Mouse (Mus musculus) forebrain, embryonic 13.5 days (tissue): ENCODE measurements around the gene Nfatc3. TPM values are rescaled to one million over a fixed set of nuclear protein-coding genes. Genes with fewer than 3 reads are reported as not detected.

Experiments
- ATAC-seq: fragments of 200-750 bp; cut with Nextera tagmentation; 2 replicates; pipeline ENCODE4 v1.8.0; 2017
- H3K27ac ChIP-seq: fragments of 300-500 bp; sonication (generic); 2 replicates; pipeline ENCODE4 v1.5.1; 2015; ENCODE audit warnings: inconsistent platforms, mild to moderate bottlenecking, moderate library complexity
- H3K27me3 ChIP-seq: fragments of 300-500 bp; sonication (generic); 2 replicates; pipeline ENCODE4 v1.6.1; 2015; ENCODE audit warnings: mild to moderate bottlenecking, inconsistent platforms
- H3K36me3 ChIP-seq: fragments of 300-500 bp; sonication (generic); 2 replicates; pipeline ENCODE4 v1.6.1; 2015; ENCODE audit warnings: mild to moderate bottlenecking, inconsistent platforms; ENCODE audit not compliant: poor library complexity, severe bottlenecking
- H3K4me1 ChIP-seq: fragments of 300-500 bp; sonication (generic); 2 replicates; pipeline ENCODE4 v1.6.1; 2015; ENCODE audit warnings: inconsistent platforms
- H3K4me2 ChIP-seq: fragments of 300-500 bp; sonication (generic); 2 replicates; pipeline ENCODE4 v1.6.1; 2015; ENCODE audit warnings: inconsistent platforms, mild to moderate bottlenecking, moderate library complexity
- H3K4me3 ChIP-seq: fragments of 300-500 bp; sonication (generic); 2 replicates; pipeline ENCODE4 v1.5.1; 2015; ENCODE audit warnings: mild to moderate bottlenecking, inconsistent platforms
- H3K9ac ChIP-seq: fragments of 300-500 bp; sonication (generic); 2 replicates; pipeline ENCODE4 v1.6.1; 2015; ENCODE audit warnings: mild to moderate bottlenecking, inconsistent platforms
- H3K9me3 ChIP-seq: fragments of 300-500 bp; sonication (generic); replicated peaks from 2 replicates; pipeline ENCODE4 v1.6.1; 2016; ENCODE audit warnings: inconsistent platforms
- WGBS: fragments of 180-500 bp; shearing (Covaris S2); methylation state at CpG from one replicate; pipeline ENCODE4 v1.1.7; 2015; 5-methylcytosine and 5-hydroxymethylcytosine counted together
- polyA plus RNA-seq: library from polyadenylated mRNA; unstranded; fragments of >200 nt; fragmentation: Nextera tagmentation; extraction: Ambion mirVana; gene quantifications from 2 replicates; pipeline ENCODE4 v1.2.1, GENCODE M21; 2015

The Nfatc3 gene
- polyA plus RNA-seq, 1 experiment from 2014 or later = 5.2 TPM

- Histone ChIP-seq H3K4me1 (peaks cover 32% of the 10 kb centered on the region), H3K9ac (no peak overlapping the region), H3K27me3 (no peaks in the 10 kb centered on the region), H3K36me3 (no peaks in the 10 kb centered on the region), H3K27ac (no peak overlapping the region), H3K9me3 (no peaks in the 10 kb centered on the region), H3K4me2 (peak overlapping the region; percentile 72), H3K4me3 (0 out of 2 replicates have a peak overlapping the region, but pooled peaks have one; percentile 89)
- ATAC-seq = no peak
- WGBS = 94% methylated on average over 6 of the region's 6 CpGs
Measured at GRCm38 (mm10) chr8:106061686-106062085, 3.0 kb downstream of the Nfatc3 start.

- 97% methylated on average over 7 of the region's 7 CpGs for WGBS
- H3K36me3 ChIP-seq = no peaks in the 10 kb centered on the region
- no peak overlapping the region for H3K4me2 ChIP-seq
- H3K9ac ChIP-seq = no peak overlapping the region
- ATAC-seq = no peak
- H3K27ac ChIP-seq = no peak overlapping the region
- no peak overlapping the region for H3K4me3 ChIP-seq
- no peaks in the 10 kb centered on the region for H3K9me3 ChIP-seq
- H3K4me1 ChIP-seq = peaks cover 32% of the 10 kb centered on the region
- H3K27me3 ChIP-seq = no peaks in the 10 kb centered on the region
Measured at GRCm38 (mm10) chr8:106063046-106063445, 4.4 kb downstream of the Nfatc3 start.

DNA sequence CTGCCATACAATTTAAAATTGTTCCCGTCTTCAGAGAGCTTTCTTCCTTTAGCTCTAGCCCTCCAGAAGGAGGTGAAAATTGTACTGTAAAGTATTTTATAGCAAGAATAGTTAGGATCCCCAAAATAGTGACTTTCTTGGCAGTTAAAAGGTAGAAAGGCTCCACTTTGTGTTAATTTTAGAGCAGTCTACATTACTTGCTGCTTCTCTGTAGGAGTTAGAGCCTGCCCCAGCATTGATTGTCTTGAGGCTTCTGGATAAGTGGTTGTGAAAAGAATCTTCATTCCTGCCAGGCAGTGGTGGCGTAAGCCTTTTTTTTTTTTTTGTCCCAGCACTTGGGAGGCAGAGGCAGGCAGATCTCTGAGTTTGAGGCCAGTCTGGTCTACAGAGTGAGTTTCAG is 8.1 kb downstream of the Nfatc3 start:
- no peak overlapping the region for H3K4me2 ChIP-seq
- no peaks in the 10 kb centered on the region for H3K9me3 ChIP-seq
- H3K4me1 ChIP-seq = peaks cover 8% of the 10 kb centered on the region
- 92% methylated on average over 2 of the region's 2 CpGs for WGBS
- no peaks in the 10 kb centered on the region for H3K36me3 ChIP-seq
- no peak overlapping the region for H3K27ac ChIP-seq
- ATAC-seq = no peak
- H3K9ac ChIP-seq = no peak overlapping the region
- H3K4me3 ChIP-seq = no peak overlapping the region
- H3K27me3 ChIP-seq = no peaks in the 10 kb centered on the region

GRCm38 (mm10) chr8:106069565-106069964 is 10.9 kb downstream of the Nfatc3 start:
- WGBS = 80% methylated on average over 1 of the region's 1 CpGs

DNA sequence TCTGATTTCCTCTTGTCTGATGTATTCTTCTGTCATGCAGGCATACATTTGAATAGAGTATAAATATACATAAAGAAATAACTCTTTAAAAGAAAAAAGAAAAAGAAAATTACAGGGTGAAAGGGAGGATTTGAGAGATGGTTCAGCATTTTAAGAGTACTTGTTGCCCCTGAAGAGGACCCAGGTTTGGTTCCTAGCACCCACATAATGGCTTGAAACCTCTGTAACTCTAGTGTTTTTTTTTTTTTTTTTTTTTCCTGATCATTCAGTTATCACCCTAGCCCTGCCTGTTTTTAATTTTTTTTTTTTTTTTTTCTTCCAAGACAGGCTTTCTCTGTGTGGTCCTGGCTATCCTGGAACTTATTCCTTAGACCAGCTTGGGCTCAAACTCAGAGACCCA is 13.5 kb downstream of the Nfatc3 start:
- H3K27me3 ChIP-seq = no peaks in the 10 kb centered on the region
- H3K9ac ChIP-seq = no peak overlapping the region
- ATAC-seq = no peak
- no peak overlapping the region for H3K4me3 ChIP-seq
- no peaks in the 10 kb centered on the region for H3K9me3 ChIP-seq
- no peak overlapping the region for H3K27ac ChIP-seq
- no peak overlapping the region for H3K4me2 ChIP-seq
- H3K36me3 ChIP-seq = no peaks in the 10 kb centered on the region
- no peaks in the 10 kb centered on the region for H3K4me1 ChIP-seq

More at GRCm38 (mm10) chr8:106069565-106069964, 10.9 kb downstream of the Nfatc3 start:
- no peak overlapping the region for H3K27ac ChIP-seq
- no peaks in the 10 kb centered on the region for H3K9me3 ChIP-seq
- H3K36me3 ChIP-seq = no peaks in the 10 kb centered on the region
- H3K27me3 ChIP-seq = no peaks in the 10 kb centered on the region
- no peaks in the 10 kb centered on the region for H3K4me1 ChIP-seq
- H3K4me3 ChIP-seq = no peak overlapping the region
- H3K4me2 ChIP-seq = no peak overlapping the region
- H3K9ac ChIP-seq = no peak overlapping the region
- no peak for ATAC-seq

DNA sequence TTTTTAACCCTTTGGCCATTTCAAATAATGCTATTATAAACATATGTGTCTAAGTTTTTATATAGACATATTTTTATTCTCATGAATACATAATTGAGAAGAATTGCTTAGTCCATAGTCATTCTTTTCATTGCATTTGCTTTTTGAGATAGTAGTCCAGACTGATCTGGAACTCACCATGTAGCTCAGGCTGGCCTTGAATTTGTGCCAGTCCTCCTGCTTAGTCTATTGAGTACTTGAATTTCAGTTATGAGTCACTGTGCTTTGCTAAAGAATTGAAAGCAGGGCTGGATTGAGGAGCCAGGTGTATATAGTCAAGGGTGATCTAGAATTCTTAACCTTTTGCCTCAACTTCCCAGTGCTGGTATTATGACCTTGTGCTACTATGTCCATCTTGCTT is 15.6 kb downstream of the Nfatc3 start:
- ATAC-seq = no peak
- H3K9ac ChIP-seq = no peak overlapping the region
- no peaks in the 10 kb centered on the region for H3K9me3 ChIP-seq

GRCm38 (mm10) chr8:106074659-106075058 is 16.0 kb downstream of the Nfatc3 start:
- Histone ChIP-seq H3K27me3 (no peaks in the 10 kb centered on the region), H3K9me3 (no peaks in the 10 kb centered on the region), H3K36me3 (peaks cover 12% of the 10 kb centered on the region), H3K4me1 (no peaks in the 10 kb centered on the region), H3K9ac (no peak overlapping the region), H3K4me2 (no peak overlapping the region), H3K27ac (no peak overlapping the region), H3K4me3 (no peak overlapping the region)
- 91% methylated on average over 1 of the region's 1 CpGs for WGBS
- no peak; the same call in 1 of the 2 replicates for ATAC-seq

More for the DNA sequence above, 15.6 kb downstream of the Nfatc3 start:
- Histone ChIP-seq H3K4me1 (no peaks in the 10 kb centered on the region), H3K36me3 (peaks cover 8% of the 10 kb centered on the region), H3K27ac (no peak overlapping the region), H3K27me3 (no peaks in the 10 kb centered on the region), H3K4me2 (no peak overlapping the region), H3K4me3 (no peak overlapping the region)

- no peak overlapping the region for H3K27ac ChIP-seq
- no peak overlapping the region for H3K4me3 ChIP-seq
- peaks cover 12% of the 10 kb centered on the region for H3K36me3 ChIP-seq
- H3K9ac ChIP-seq = no peak overlapping the region
- WGBS = 83% methylated on average over 9 of the region's 9 CpGs
- H3K4me2 ChIP-seq = no peak overlapping the region
- no peaks in the 10 kb centered on the region for H3K27me3 ChIP-seq
- no peaks in the 10 kb centered on the region for H3K4me1 ChIP-seq
- H3K9me3 ChIP-seq = no peaks in the 10 kb centered on the region
- ATAC-seq = peak; percentile 51; the same call in 1 of the 2 replicates
Measured at GRCm38 (mm10) chr8:106075161-106075862, 16.7 kb downstream of the Nfatc3 start.

- H3K9ac ChIP-seq = no peak overlapping the region
- no peak overlapping the region for H3K4me2 ChIP-seq
- no peak for ATAC-seq
- no peak overlapping the region for H3K4me3 ChIP-seq
- no peaks in the 10 kb centered on the region for H3K4me1 ChIP-seq
- H3K36me3 ChIP-seq = peaks cover 12% of the 10 kb centered on the region
- H3K9me3 ChIP-seq = no peaks in the 10 kb centered on the region
- H3K27me3 ChIP-seq = no peaks in the 10 kb centered on the region
- H3K27ac ChIP-seq = no peak overlapping the region
- WGBS = 95% methylated on average over 5 of the region's 5 CpGs
Measured at GRCm38 (mm10) chr8:106075863-106076174, 17.2 kb downstream of the Nfatc3 start.

DNA sequence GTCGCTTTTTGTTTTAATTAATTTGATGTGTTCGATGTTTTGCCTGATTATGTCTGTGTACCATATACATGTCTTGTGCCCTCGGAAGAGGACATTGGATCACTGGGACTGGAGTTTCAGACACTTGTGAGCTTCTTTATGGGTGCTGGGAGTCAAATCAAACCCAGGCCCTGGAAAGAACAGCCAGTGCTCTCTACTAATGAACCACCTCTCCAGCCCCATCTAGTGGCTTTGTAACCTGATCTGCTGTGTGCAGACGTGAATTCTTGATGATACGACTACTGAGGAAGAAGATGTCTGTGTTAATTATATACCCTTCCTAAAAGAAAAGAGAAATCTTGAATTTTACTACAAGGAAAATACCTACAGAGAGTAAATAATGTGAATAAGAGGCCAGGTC is 18.0 kb downstream of the Nfatc3 start:
- no peak for ATAC-seq
- Histone ChIP-seq H3K27me3 (no peaks in the 10 kb centered on the region), H3K36me3 (peaks cover 15% of the 10 kb centered on the region), H3K4me2 (no peak overlapping the region), H3K27ac (no peak overlapping the region), H3K9ac (no peak overlapping the region), H3K4me1 (no peaks in the 10 kb centered on the region), H3K4me3 (no peak overlapping the region), H3K9me3 (no peaks in the 10 kb centered on the region)
- 84% methylated on average over 5 of the region's 5 CpGs for WGBS

DNA sequence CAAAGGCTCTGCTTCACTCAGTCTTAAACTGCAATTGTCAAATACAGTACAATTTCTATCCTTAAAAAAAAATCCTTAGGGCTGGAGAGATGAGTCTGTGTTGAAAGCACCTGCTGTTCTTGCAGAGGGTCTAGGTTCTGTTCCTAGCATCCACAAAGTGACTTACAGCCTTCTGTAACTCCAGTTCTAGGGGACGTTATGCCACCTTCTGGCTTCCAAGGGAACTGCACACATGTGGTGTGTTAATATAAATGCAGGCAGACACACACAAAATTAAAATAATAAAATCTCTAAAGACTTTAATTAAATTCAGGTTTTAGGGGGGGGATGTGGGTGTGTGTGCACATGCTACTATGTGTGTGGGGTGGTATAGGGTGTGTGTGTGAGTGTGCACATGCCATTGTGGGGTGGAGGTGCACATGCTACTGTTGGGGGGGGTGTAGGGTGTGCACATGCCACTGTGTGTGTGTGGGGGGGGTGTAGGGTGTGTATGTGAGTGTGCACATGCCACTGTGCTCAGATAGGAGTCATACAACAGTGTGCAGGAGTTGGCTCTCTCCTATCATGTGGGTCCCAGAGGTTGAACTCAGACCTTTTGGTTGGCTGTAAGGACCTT is 18.9 kb downstream of the Nfatc3 start:
- no peaks in the 10 kb centered on the region for H3K27me3 ChIP-seq
- no peak overlapping the region for H3K4me3 ChIP-seq
- H3K4me2 ChIP-seq = no peak overlapping the region
- ATAC-seq = no peak
- no peaks in the 10 kb centered on the region for H3K4me1 ChIP-seq
- H3K9ac ChIP-seq = no peak overlapping the region
- no peaks in the 10 kb centered on the region for H3K9me3 ChIP-seq
- H3K36me3 ChIP-seq = peaks cover 19% of the 10 kb centered on the region
- no peak overlapping the region for H3K27ac ChIP-seq
- 93% methylated on average over 1 of the region's 1 CpGs for WGBS

GRCm38 (mm10) chr8:106102321-106102720 is 43.7 kb downstream of the Nfatc3 start:
- no peak overlapping the region for H3K4me3 ChIP-seq
- WGBS = 87% methylated on average over 4 of the region's 4 CpGs
- H3K4me2 ChIP-seq = no peak overlapping the region
- no peak overlapping the region for H3K27ac ChIP-seq
- H3K9me3 ChIP-seq = no peaks in the 10 kb centered on the region
- H3K4me1 ChIP-seq = no peaks in the 10 kb centered on the region
- no peak for ATAC-seq
- H3K9ac ChIP-seq = no peak overlapping the region
- peaks cover 35% of the 10 kb centered on the region for H3K36me3 ChIP-seq
- no peaks in the 10 kb centered on the region for H3K27me3 ChIP-seq

GRCm38 (mm10) chr8:106103888-106104287 is 45.2 kb downstream of the Nfatc3 start:
- 94% methylated on average over 2 of the region's 2 CpGs for whole genome bisulfite sequencing
- no peaks in the 10 kb centered on the region for H3K4me1 ChIP-seq
- no peak for ATAC-seq

More at GRCm38 (mm10) chr8:106103888-106104287, 45.2 kb downstream of the Nfatc3 start:
- Histone ChIP-seq H3K4me3 (no peak overlapping the region), H3K27ac (no peak overlapping the region), H3K36me3 (peaks cover 45% of the 10 kb centered on the region), H3K9me3 (no peaks in the 10 kb centered on the region), H3K27me3 (no peaks in the 10 kb centered on the region), H3K9ac (no peak overlapping the region), H3K4me2 (no peak overlapping the region)
